Mouse (Mus musculus) kidney, adult 8-10 months (tissue): ENCODE results near the gene Sorcs2.

Source experiments
- DNase-seq, 2 experiments: peaks; one replicate each; pipeline ENCODE4 v3.0.0; 2022

The Sorcs2 gene

GRCm38 (mm10) chr5:36389731-36390590 is 8.0 kb downstream of the Sorcs2 start:
- DNase-seq, result no peak

DNA sequence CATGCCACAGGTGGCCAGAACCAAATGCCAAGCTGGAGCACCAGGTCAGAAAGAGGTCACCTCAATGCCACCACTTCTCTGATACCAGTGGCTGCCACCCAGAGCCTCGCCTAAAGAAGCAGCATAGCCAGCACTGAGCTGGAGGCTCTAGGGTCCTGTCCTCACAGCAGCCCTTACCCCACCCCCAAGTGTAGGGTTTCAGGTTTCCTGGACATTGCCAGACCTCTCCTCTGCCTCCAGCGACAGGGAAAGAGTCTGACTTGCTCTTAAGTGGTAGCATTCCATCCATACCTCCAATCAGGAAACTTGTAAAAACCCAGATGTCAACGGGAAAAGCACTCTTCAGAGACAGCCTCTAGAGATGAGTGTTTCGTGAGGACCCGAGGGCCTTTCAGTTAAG is 12.9 kb downstream of the Sorcs2 start:
- DNase-seq, result no peak

DNA sequence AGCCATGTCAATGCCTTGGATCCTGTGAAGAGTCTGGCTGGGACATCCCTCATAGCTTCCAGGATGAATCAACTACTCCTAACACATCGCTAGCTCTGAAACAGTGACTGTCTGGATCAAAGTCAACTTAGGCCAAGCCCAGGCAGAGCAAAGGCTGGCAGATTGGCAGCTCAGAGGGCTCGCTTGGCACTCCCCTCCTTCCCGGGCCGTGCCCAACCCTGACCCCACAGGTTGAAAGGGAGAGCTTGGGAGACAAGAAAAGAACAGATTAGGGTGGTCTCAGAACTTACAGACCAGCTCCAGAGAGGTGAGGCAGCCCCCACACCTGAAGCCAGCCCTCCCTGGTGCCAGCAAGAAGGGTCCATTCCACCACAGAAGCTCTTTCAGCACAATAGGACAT is 14.5 kb downstream of the Sorcs2 start:
- no peak for DNase-seq

DNA sequence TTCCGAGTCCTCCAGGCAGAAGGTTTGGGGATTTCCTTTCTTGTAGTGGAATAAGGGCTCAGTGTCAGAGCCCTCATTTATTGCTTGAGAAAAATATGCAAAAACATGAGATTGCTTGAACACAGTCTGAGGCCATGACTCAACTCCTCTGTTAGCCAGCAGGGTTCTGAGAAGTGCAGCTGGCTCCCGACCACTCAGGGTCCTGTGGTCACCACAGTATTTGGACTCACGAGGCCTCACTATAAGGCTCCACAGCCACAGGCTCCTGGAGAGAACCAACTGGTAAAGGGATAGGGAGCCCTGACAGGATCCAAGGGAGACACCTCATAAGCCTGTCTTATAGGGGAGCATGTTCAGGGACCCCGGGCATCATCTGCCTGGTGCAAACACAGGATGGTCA is 15.2 kb downstream of the Sorcs2 start:
- no peak for DNase-seq

GRCm38 (mm10) chr5:36382134-36382693 is 15.7 kb downstream of the Sorcs2 start:
- no peak for DNase-seq

- DNase-seq, result no peak
These were observed 17.9 kb downstream of the Sorcs2 start for GRCm38 (mm10) chr5:36379938-36380511.

- no peak for DNase-seq
These were observed 19.6 kb downstream of the Sorcs2 start for GRCm38 (mm10) chr5:36378370-36378738.

- no peak for DNase-seq
These were observed 20.2 kb downstream of the Sorcs2 start for GRCm38 (mm10) chr5:36377456-36378369.

DNA sequence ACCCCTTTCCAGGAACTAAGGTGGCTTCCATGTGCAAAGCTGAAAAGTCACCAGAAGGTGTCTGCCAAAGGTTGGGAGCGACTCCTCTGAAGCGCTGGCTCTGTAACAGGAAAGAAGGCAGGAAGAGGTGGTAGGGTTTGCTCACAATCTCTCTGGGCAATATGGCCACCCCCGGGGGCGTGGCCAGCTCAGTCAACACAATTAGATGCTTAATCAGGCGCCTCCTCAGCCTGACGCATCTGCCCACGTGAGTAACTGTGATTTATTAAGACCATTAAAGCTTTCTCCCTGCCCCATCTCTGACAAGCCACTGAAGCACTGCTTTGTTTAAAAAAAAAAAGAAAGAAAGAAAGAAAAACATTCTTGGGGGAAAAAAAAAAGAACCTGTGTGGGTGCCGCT is 22.1 kb downstream of the Sorcs2 start:
- DNase-seq, result no peak

DNA sequence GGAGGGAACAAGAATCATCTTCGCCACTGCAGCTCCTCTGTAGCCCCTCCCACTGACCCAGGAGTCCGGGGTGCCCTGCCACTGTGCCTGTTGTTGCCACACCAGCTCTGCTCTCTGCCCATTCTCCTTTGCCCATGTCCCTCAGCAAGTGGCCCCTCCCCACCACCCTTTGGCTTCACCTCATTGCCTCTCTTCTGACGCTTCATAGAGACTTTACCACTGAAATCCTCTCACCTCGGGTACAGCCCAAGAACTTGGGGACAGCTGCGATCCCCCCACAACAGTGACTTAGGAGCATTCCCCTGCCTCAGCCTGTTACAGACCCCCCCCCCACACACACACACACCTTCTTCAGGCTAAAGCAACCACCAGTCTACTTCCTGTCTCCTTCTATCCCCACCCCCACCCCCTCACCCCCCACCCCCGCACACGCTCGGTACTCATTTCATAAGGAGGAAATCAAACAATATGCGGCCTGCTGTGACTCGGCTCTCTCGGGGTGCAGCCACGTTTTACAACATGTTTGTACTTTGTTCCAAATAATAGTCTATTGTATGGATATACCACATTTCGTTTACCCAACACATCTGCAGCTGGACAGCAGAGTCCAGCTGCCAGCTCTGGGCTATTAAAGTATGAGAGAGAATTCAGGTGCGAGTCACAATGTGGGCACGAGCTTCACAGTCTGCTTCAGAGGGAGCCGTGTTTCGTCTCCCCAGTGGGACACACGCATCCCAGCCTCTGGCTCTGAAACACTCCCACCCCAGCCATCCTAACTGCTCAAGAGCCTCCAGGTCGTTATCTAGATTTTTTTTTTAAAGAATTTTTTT is 23.5 kb downstream of the Sorcs2 start:
- DNase-seq, result no peak

GRCm38 (mm10) chr5:36373246-36373891 is 24.6 kb downstream of the Sorcs2 start:
- DNase-seq, result peak; percentile 38 to 44

GRCm38 (mm10) chr5:36371731-36372130 is 26.2 kb downstream of the Sorcs2 start:
- no peak for DNase-seq

GRCm38 (mm10) chr5:36369261-36369684 is 28.7 kb downstream of the Sorcs2 start:
- DNase-seq, result peak; percentile 74 to 76

- no peak for DNase-seq
These were observed 29.3 kb downstream of the Sorcs2 start for GRCm38 (mm10) chr5:36368511-36369135.

DNA sequence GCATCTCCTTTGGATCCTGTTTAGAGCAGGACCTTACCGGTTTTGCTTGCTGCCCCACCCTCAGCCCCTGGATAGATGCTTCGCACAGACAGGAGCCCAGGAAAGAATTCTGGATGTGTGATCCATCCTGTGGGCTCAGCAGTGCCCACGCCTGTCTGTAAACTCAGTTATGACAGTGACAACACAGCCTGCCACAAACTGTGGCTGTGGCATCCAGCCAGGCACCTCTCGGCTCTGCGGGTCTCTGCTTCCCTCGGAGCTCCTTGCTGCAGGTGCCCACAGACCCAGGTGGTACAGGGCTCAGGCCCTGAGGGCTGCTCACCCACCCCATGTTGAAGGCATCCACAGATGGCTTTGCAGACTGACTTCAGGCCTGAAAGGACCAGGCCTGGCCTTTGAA is 30.0 kb downstream of the Sorcs2 start:
- DNase-seq, result no peak

DNA sequence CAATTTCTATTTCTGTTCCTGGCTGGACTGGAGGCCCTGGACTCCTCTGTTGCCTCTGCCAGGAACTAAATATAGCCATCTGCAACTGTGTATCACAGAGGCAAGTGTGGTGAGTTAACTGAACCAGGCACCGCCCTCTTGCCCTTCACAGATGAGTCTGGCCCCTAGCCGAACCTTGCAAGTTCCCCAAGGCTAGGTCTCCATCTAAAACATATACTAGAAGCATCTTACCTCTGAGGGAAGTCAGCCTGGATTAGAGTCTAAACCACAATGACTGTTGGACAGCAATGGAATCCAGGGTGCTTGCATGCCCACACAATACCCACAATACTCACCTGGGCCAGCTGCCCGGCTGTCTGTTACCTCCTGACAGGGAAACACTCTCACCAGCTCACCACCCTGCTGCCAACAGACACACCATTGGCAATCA is 30.7 kb downstream of the Sorcs2 start:
- peak; percentile 32 to 47 for DNase-seq

GRCm38 (mm10) chr5:36361749-36362148 is 36.2 kb downstream of the Sorcs2 start:
- no peak for DNase-seq

DNA sequence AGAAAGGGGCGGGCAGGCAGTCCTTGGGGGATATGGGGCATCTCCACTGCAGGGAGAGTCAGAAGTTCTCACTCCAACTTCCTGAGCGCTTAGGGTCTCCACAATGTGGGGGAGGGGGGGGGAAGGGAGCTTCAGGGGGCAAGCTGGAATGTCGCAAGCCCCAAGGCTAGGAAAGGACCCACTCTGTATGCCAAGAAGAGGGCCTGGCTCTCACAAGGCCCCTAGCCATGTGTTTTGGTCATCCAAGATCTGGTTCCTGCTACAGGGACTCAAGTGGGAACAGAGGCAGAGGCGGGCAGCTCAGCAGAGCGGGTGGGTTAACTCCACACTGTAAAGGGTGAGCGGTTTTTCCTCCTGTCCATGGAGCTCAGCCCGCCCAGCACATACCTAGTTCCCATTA is 37.6 kb downstream of the Sorcs2 start:
- DNase-seq, result no peak

DNA sequence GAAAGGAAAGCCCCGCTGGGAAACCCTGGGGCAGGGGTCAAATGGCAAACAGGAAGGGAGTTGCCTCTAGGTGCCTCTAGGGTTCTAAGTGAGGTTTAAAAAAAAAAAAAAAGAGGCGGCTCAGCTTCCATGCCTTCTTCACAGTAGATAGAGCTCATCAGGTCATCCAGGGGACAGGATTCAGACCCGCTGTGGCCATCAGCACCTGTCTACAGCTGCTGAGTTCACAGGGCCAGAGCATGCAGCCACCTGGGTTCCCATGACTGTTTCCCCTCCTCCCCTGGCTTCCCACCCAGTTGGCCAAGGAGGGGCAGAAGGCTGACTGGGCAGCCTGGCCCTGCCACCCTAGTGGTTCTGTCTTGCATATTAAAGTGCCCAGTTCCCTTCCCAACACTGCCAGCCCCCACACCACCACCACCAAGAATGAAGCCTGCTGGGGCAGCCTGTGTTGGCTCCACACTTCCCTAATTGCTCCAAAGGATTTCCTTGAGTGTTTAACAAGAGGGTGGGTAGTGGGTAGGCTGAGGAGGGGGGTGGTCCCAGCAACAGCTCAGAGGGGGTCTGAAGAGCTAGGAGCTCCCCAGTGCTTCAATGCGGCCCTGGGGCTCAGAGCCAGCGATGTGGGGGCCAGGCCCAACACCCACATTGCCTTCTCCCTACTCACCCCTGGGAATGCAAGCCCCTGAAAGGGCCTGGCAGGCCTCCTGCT is 38.2 kb downstream of the Sorcs2 start:
- no peak for DNase-seq

- DNase-seq, result no peak
These were observed 39.8 kb downstream of the Sorcs2 start for GRCm38 (mm10) chr5:36358161-36358560.
